Mouse (Mus musculus): ENCODE measurements around the gene Il12rb1.
"Not testable (repeated sequence)": the region's sequence is repeated elsewhere in the genome, so short reads cannot be mapped to it uniquely, and the experiment has no call there.

Il12rb1 gene

DNA sequence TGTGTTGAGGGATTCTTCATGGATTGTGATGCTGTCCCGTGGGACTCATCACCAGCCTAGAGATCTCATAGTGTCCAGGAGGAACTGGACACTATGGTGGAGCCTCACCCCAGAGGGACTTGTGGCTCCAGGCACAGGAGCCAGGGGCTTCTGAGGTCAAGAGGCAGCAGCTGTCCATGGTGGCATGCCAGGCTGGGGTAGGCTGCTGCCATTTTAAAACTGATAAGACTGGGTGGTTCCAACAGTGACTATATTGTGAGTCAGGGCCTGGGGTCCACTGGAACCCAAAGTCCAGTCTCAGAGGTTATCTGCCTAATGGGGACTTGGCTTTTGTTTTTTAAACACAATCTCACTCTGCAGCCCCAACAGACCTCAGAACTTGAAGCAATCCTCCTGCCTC is 6.4 kb upstream of the Il12rb1 start:
- no peak for DNase-seq

DNA sequence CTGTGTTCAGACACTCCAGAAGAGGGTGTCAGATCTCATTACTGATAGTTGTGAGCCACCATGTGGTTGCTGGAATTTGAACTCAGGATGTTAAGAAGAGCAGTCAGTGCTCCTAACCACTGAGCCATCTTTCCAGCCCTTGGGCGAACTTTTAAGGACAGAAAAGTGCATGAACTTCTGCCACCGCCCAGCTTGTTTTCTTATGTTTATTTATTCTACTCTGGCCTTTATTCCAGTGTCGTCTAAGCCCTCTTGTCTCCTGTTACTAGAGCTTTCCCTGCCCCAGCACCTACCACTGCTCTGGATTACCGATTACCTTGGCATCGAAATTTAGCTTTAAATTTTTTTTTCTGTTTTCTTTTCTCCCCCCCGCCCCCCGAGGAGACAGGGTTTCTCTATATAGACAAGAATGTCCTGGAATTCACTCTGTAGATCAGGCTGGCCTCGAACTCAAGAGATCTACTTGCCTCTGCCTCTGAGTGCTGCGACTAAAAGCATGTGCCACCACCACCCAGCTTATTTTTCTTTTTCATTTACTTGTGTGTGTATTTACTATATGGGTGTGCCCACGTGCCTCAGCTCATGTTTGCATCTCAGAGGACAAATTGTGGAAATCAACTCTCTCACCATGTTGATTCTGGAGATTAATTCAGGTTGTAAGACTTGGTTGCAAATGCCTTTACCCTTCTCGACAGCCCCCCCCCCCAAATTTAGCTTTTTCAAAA is 5.3 kb upstream of the Il12rb1 start:
- no peak for DNase-seq

DNA sequence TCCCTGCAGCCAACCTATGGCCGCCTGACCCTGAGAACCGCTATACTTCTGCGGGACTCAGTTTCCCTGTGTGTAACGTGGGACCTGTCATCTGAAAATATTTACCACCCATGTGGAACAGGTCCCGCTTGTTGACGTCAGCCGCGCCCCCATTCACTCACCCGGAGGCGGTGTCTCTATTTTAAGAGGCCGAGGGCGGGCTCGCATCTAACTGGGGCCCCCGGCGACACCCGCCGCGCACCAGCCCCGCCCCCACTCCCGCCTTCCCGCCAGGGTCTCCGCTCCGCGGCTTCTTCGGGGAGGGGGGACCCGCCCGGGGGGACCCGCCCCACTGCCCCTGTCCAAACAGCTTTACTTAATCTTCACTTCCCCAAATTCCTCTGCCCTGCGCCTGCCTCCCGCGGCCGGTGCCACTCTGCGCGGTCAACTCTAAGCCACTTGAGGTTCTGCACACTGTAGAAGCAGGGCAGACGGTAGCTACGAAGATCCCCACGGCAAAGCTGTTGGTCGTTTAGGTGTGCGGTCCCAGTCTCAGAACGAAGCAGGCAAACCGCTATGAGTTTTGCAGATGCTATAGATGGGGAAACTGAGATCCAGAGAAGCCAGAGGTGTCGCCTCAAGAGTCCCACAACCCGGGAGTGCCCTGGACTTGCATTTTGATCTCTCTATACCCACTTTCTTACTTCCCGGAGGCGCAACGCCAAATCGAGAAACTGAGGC is 4.3 kb upstream of the Il12rb1 start:
- DNase-seq = peak; percentile 39

DNA sequence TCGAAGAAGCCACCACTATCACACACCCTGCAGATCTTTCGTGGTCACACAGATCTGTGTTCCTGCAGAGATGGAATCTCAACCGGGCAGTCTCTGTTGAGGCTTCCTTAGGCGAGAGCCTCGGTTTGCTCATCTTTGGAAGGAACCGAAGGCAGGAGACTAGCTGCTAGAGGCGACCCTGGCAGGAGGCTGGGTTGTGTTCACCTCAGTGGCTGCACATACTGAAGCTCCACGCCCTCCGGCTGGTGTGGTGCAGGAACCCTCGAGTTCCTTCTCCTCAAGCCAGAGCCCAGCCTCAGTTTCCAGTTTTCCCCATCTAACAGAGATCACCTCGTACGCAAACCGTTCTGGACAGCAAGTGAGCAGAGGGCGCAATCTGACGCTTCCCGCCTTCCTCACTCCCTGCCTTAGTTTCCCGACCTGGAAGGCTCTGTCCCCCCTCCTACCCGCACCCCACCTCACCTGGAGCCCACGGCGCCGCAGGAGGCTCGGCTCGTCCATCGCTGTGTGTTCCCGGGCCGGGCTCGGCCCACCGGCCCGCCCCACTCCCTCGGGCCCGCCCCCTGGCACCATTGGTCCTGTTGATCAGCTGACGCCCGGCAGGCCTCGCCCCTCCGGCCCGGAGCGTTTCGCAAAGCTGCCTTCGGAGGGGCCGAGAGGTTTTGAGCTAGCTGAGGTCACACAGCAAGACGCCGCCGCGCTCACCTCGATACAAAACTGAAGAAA is 3.6 kb upstream of the Il12rb1 start, which contains the start of gene Mast3:
Gene Mast3 (minus strand): TSS at position 574 of the 726 bp plus-strand sequence.
- DNase-seq = peak; percentile 56

DNA sequence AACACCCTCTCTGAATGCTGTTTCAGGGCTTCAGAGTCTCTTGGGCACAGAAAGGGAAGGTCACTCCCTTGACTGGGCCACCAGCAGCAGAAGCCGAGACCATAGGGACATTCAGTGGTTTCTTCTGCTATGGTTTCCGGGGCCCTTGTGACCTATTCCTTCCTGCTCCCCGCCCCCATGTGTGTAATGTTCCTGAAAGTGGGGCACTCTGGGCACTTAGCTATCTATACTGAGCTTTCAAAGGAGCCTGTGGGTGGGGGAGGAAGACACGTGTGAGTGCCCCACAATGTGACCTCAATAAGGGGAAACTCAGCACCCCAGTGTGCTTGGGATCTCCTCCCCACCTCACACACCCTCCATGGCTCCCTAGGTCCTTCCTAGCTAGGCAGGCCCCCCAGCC is 1.7 kb upstream of the Il12rb1 start:
- DNase-seq = no peak

DNA sequence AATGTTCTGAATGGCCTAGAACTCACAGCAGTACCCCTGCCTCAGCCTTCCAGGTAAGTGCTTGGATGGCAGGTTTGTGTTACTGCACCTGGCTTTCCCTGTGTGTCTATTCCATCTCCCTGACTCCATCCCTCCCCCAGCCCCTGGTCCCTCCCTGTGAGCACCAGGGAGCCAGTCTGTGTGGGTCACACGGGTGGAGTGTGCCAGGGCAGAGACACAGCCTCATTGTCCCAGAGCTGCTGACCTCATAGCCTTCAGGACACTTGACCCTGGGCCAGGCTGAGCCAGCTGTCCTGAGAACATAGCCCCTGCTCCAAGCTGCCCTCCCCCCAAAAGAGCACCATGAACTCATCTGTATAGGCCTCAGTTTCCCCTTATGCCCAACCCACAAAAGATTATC is 945 bp upstream of the Il12rb1 start:
- peak; percentile 45 for DNase-seq

DNA sequence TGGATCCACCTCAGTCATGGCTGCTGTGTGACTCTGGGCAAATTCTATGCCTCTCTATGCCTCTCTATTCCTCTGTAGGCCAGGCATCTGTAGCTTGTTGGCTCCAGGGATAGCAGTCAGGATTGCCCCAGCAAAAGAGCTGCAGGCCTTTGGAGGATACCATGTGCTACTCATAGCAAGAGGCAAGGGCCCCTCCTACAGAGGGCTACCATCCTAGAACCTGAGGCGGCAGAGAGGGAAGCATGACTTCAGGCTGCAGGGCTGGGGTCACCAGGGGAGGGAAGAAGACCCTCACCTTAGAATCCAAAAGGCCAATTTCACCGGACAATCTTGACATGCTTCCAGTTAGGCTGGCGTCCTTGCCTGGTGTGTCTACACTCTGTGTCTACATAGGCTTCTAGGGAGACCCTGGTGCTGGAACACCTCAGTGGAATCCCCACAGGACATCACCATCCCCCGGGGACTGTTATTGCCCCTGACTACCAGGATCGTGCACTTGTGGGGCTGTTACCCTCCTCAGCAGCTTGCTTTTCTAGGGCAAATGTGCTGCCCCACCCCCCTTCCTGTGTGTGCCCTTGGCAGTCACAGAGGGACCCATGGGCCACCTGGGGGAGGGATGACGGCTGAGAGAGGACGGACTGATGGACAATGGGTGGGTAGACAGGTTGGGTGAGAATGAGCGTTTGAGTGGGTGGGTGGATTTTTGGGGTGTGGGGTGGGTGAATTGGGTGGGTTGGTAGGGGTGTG is 879 bp downstream of the Il12rb1 start:
- DNase-seq = no peak

DNA sequence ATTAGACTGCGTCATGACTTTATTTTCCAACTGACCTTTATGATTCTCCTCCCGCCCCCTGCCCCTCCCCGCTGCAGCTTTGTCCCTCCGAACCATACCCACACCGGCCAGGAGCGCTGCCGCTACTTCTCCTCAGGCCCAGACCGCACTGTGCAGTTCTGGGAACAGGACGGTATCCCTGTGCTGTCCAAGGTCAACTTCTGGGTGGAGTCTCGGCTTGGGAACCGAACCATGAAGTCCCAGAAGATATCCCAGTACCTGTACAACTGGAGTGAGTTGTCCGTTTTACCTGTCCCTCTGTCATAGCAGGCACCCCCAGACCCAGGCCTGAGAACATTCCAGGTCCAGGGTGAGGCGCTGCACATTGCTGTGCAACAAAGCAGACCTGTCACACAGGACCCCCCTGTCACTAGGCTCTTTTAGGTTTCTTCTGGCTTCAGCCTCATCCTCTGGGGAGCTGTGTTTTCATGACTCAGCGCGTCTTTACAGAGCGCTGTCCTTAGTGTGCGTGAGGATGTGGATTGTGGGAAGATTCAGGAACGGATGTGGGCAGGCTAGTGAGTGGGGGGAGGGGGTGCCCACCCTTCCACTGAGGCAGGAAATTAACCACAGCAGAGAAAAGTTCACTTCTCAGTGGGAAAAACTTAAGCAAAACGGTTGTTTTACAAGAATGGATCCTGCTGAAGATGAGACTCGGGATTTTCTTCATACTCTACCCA is 2.9 kb downstream of the Il12rb1 start:
- DNase-seq = no peak

DNA sequence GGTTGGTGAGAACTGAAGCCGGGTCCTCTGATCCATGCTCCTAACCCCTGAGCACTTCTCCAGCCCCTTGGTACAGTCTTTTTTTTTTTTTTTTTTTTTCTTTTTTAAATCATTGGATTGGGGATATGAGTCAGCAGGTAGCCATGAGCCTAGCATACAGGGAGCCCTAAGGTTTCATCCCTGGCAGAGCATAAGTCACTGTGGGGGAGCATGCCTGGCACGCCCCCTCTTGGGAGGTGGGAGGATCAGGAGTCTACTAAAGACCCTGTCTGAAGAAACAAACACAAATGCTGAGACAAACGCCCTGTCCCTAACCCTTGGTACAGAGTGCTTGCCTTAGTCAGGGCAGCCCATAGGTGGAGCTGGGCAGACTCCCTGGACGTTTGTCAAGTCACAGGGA is 3.8 kb downstream of the Il12rb1 start:
- no peak for DNase-seq

DNA sequence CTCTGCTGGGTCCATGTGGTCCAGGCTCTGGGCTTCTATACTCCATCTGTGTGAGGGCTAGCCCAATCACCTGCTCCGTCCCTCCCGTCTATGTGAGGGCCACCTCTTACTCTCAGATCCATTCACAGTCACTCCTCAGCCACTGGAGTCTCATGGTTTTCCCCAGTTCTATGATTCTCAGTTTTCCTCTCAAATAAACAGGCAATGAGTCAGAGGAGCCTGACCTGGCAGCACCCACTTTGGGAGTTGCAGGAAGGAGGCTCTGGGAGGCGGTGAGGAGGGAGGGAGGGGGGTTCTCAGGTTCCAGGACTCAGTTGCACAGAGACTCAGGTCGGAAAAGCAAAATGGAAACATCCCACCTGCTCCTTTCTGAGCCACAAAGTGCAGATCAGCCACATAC is 4.6 kb downstream of the Il12rb1 start:
- no peak for DNase-seq

DNA sequence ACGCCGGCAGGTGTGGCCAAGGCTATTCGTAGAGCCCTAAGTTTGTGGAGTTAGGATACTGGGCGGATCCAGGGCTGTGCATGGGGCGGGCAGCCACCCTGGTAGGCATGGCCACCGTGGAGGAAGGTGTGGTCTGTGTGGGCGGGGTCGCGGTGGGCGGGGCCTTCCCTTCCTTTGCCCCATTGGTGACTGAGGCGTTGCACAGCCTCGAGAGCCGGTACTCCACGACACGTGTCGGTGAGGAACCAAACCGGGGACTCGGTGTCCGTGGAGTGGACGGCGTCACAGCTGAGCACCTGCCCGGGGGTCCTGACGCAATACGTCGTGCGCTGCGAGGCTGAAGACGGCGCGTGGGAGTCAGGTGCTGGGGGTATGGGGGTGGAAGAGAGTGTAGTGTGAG is 8.4 kb downstream of the Il12rb1 start:
- no peak for DNase-seq

DNA sequence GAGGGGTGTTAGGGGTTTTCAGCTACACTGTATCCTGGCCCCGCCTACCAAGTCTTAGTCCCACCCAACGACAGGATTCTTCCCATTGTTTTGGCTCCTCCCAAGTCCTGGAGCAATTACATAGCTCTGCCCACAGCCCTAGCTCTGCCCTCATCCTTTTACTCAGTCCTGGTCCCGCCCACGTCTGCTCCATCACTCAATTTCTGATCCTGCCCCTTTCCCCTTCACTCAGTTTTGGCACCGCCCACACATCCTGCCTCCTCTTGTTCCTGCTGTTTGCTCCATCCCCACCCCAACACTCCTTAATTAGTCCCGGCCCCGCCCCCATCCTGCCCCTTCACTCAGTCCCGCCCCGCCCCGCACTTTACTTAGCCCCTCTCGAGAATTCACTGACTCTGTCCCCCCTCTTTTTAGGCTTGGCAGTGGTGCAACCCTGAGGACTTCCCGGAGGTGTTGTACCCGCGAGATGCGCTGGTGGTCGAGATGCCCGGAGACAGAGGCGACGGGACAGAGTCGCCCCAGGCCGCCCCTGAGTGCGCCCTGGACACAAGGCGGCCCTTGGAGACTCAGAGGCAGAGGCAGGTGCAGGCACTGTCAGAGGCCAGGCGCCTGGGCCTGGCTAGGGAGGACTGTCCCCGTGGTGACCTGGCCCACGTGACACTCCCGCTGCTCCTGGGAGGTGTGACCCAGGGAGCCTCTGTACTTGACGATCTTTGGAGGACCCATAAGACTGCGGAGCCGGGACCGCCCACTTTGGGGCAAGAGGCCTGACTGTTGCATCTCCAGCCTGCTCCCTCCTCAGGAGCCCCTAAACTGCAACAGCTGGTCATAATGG is 12.1 kb downstream of the Il12rb1 start:
- no peak for DNase-seq

DNA sequence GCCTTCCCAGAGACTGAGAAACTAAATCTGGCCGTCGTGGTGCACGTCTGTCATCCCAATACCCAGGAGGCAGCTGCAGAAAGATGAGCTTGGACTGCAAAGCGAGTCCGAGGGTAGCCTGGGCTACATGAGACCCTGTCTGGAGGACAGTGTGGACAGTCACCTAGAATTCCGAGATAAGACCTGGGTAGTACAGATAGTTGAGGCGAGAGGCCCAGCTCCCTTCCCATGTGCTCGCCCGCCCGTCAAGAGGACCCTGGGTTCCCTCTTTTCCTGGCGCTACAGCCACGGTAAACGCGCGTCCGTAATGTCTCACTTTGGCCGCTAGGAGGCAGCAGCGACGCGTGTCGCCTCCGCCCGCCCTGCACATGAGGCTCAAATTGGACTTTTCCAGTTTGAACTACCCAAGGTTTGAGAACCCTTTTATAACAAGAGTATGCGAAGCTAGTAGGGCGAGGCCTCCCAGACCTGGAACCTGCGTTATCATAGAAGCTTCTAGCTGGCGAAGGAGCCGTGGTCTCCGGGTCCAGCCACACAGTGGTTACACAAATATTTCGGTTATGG is 13.2 kb downstream of the Il12rb1 start:
- DNase-seq = no peak

DNA sequence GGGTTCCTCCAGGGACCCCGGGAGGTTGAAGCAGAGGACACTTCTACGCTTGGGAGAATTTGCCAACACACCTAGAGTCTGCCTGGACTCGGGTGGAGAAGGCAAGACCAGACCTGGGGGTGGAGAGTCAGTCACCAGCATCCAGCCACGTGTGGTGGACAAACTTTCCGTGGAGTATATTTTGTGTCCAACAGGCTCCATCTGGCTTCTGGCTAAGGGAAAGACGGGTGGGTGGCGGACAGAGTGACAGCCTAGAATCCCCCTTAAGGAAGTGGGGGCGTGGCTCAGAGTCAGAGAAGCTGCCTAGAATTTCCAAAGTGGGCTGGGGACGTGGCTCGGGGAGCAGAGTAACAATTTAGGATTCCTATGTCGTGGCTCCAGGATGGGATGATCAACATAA is 13.7 kb downstream of the Il12rb1 start:
- DNase-seq = no peak

DNA sequence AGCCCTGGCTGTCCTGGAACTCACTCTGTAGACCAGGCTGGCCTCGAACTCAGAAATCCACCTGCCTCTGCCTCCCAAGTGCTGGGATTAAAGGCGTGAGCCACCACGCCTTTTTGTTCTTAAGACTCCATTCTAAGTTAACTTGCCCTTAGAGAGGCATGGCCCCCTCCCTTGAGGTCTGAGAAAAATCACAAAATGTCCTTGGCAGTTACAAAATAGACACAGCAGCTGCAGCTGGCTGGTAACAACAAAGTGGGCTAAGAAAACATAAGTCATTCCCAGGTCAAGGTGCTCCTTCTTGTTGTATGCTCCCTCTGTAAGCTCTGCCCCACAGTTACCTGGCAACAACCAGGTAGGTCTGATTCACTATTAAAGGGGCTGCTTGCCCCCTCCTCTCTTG is 14.3 kb downstream of the Il12rb1 start:
- DNase-seq = not testable (repeated sequence)

DNA sequence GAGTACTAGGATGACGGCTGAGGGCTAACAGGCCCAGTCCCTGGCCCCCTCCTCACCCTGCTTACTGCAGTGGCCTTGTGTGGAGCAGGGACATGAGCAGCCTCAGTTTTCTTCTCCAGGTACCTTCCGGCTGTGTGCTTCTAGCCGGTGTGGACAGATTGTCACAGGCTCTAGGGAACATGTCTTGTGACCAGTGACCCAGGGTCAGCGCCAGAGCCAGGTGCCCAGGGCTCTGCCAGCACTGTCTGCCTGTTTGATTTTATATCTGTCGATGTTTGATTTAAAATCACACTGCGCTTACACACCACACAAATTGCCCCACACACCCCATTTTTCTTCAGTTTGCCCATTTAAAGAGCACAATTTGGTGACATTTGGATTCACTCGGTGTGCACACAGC is 15.6 kb downstream of the Il12rb1 start:
- DNase-seq = no peak

DNA sequence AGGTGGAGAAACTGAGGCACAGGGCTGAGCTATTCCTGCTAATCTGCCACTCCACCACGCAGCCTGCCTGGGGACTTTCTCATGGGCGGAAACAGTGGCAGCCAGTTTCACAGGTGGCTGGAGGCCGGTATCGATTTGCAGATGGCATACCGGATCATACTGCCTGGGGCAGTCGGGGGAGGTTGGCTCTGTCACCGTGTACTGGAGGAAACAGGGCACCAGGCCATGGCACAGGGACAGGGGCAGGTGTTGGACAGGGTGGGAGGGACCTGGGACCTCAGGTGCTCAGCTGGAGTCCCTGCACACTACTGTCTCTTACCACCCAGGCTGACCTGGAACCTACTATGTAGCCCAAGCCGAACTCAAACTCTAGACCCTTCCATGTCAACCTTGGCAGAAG is 17.6 kb downstream of the Il12rb1 start:
- no peak for DNase-seq

DNA sequence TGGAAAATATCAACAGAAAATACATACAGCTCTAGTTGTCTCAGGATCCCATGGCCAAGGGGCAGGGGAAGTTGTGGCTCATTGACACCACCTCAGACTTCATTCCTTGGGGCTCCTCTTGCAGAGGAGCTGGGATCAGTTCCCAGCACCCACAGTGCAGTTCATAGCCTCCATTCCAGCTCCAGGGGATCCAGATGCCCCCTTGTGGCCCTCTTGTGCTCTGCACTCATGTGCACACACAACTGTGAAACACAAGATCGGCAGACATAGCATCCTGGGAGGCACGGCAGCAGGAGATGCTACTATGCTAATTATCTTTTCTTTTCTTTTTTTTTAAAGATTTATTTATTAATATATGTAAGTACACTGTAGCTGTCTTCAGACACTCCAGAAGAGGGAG is 18.8 kb downstream of the Il12rb1 start:
- DNase-seq = no peak

DNA sequence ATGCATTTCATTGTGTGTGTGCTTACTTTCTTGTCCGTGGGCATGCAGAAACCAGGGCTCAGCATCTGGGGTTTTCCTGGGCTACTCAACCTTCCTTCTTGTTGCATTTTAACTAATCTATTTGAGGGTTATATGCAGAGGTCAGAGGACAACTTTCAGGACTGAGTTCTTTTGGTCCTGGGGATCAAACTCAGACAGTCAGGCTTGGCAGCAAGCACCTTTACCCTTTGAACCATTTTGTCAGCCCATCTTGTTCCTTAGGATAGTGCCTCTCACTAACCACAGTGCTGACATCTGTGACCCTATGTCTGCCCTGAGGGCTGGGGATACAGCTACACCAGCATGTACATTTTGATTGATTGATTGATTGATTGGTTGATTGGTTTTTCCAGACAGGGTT is 19.5 kb downstream of the Il12rb1 start:
- DNase-seq = no peak

DNA sequence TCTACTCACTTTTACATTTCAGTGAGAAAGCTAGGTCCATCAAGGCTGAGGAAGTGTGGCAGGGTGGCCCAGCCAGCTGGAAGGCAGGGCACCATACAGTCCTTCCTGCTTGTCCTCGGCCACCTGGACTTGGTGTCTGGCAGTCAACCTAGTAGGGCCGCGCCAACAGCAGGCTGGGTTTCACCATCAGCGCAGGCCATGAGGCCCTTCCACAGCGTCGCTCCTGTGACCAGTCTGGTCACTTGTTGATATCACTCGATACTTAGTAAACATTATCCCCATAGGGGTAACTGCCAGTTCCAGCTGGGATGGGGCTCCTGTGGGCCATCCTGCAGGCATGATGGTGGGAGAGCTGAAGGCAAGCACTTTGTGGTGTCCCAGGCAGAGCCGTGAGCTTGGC is 23.3 kb downstream of the Il12rb1 start:
- no peak for DNase-seq

DNA sequence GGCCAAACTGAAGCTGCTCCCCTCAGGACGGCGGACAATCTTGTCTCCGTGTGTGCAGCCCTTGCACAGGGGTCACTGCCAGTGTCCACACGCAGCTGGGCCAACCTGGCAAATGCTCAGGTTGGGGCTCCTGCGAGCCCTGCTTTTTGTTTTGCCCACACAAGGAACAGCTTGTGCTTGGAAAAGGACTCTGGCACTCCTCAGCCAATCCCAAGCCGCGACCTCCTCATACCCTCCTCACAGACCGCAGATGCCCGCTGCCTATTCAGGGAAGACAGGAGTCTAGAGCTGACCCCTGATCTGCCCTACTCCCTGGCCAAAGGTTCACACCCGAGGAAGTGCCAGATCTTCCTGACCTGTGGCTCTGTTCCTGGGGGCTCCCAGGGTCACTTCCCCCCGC is 24.1 kb downstream of the Il12rb1 start:
- DNase-seq = no peak

All from cerebellum, adult 9-11 months (tissue).